Mouse (Mus musculus) kidney, adult 2 months (tissue): ENCODE data around the gene Traf5.

ENCODE experiments used
- CTCF ChIP-seq: fragments of 200-500 bp; conservative IDR thresholded peaks from 2 replicates; pipeline ENCODE4 v1.5.1; 2011; ENCODE audit warnings: low read depth, mild to moderate bottlenecking, control low read depth, low read length, moderate library complexity, mixed read lengths; ENCODE audit not compliant: insufficient read depth, insufficient read length
- POLR2A ChIP-seq: fragments of 200-500 bp; IDR thresholded peaks from one replicate; pipeline ENCODE4 v1.6.1; 2011; ENCODE audit warnings: low read depth, low read length, control low read depth

DNA sequence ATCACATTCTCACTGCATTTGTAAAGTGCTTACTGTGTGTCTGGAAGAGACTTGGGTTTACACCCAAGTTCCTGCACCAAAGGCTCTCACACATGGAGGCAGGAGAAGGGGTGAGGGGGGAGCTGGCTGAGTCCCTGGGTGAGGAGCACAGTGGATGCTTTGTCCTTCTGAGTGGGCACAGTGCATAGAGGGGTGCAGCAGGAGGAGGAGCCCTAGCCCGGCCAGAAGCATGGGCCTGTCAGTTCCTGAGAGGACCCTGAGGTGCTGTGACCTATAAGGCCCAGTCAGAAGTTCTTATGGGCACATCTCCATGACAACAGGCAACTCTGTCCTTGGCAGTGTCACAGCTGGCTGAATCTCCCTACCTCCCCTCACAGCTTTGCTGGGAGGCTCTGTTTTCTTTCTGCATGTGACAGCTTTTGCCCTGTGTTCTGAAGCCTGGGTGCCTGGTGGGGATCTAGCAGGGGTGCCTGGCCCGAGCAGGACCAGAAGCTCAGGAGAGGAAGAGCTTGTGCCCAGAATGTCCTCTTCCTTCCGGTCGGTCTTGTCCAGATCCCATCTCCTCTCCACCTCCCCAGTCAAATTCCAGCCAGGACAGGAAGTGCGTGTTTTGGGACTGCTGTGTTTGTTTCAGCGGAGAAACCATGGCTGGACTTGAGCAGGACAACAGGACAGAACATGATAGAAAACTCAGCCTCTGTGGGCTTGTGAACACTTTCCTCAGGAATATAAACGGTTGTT lies 100.1 kb downstream of the Traf5 start:
- TF ChIP-seq CTCF: no peak
- no peak for TF ChIP-seq POLR2A
